Mouse (Mus musculus): ENCODE results near the gene Gab1. TPM values are rescaled to one million over a fixed set of nuclear protein-coding genes. Genes with fewer than 3 reads are reported as not detected.
A peak's percentile ranks its signal among the peaks of the same experiment; 100 is the strongest.

Gab1 gene
- polyA plus RNA-seq, 1 experiment = 13.6 TPM

DNA sequence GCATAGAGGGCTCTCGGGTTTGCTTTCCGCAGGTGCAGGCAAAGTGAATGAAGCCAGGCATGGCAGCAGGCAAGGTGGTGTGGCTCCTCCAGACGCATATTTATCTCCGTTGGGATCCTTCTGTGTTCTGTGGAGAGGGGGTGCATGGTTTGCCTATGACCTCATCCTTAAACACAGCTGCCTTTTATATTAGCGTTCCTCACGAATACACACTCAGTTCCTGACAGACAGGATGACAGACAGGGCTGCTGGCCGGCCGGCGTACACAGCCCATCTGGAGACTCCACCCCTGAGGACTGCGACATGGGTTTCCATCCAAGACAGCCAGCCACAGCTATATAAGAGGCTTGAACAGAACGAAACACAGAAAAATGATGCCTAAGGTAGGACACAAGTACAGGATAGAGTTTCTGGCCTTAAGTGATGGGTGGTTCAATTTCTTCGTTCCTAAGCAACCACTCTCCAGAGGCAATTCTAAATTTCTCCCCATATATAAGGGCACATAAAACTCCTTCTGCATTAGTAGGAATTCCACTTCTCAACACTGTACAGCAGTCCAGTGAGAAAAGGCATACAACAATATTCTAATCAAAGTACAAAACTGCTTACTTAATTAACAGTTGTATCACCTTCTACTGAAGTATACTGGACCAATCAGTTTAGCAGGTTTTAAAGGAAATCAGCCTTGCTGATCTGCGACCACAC lies 66.1 kb downstream of the Gab1 start:
- H3K36me3 ChIP-seq (ENCODE audit: control insufficient read depth, insufficient read depth, low read length) = no peaks in the 10 kb centered on the region
- H3K4me3 ChIP-seq (ENCODE audit: low read depth, low read length) = no peak overlapping the region; the same call in 1 of the 2 replicates
- peak overlapping the region; percentile 23; the same call in 1 of the 2 replicates for H3K27ac ChIP-seq (ENCODE audit: insufficient read depth, low read depth, low read length)
- TF ChIP-seq POLR2A (IDR thresholded peaks at IDR 0.05; ENCODE audit: low read depth, low read length) (no peak), CTCF (IDR thresholded peaks at IDR 0.05; ENCODE audit: extremely low read depth, insufficient read length, insufficient replicate concordance, low read depth, low read length) (no peak)
- H3K27me3 ChIP-seq (ENCODE audit: control insufficient read depth, insufficient read depth, low read length) = no peaks in the 10 kb centered on the region
- H3K4me1 ChIP-seq (ENCODE audit: control insufficient read depth, insufficient read depth, insufficient read length, low read length) = peaks cover 30% of the 10 kb centered on the region
- WGBS = 48% methylated on average over 13 of the region's 13 CpGs

DNA sequence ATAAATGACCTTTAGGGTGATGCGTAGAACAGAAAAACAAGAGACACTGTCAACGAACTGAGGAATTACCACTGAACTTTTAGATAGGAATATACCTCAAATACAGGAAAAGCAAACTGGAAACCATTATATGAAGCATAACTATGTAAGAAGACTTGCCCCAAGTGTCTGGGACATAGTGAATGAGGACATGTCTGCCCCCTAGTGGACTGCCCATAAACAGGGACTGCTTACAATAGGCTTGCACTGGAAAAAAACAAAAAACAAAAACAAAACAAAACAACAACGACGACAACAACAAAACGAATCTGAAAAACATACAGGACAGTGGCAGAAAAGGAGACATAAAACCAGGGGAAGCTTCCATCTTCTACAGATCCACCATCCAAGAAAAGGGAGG lies 66.9 kb downstream of the Gab1 start:
- WGBS = 67% methylated on average over 5 of the region's 5 CpGs
- no peak overlapping the region for H3K4me3 ChIP-seq (ENCODE audit: low read depth, low read length)

DNA sequence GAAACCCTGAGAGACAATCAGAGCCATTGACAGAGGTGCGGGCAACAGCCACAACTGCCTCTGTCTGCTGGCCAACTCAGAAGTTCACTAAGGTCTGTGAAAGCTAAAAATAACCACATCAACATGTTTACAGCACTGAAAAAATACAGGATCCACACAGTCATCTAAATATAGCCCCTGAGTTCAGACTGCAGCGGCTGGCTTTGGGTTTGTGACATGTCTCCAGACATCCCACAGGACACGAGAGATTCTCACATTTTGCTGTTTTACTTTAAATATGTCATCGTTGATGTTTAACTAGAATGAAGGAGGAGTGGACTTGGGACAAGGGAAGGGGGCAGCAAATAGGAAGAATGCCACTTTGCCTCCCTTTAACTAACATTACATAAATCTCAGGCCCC lies 68.7 kb downstream of the Gab1 start:
- Histone ChIP-seq H3K36me3 (ENCODE audit: control insufficient read depth, insufficient read depth, low read length) (no peaks in the 10 kb centered on the region), H3K4me3 (ENCODE audit: low read depth, low read length) (no peak overlapping the region), H3K27ac (ENCODE audit: insufficient read depth, low read depth, low read length) (peak overlapping the region; percentile 54), H3K4me1 (ENCODE audit: control insufficient read depth, insufficient read depth, insufficient read length, low read length) (peaks cover 19% of the 10 kb centered on the region; the same call in 1 of the 2 replicates), H3K27me3 (ENCODE audit: control insufficient read depth, insufficient read depth, low read length) (no peaks in the 10 kb centered on the region)
- 50% methylated on average over 4 of the region's 4 CpGs for whole genome bisulfite sequencing
- TF ChIP-seq CTCF (IDR thresholded peaks at IDR 0.05; ENCODE audit: extremely low read depth, insufficient read length, insufficient replicate concordance, low read depth, low read length) = no peak
- TF ChIP-seq POLR2A (IDR thresholded peaks at IDR 0.05; ENCODE audit: low read depth, low read length) = no peak

More for the DNA sequence above, 66.9 kb downstream of the Gab1 start:
- H3K27me3 ChIP-seq (ENCODE audit: control insufficient read depth, insufficient read depth, low read length) = no peaks in the 10 kb centered on the region
- no peaks in the 10 kb centered on the region for H3K36me3 ChIP-seq (ENCODE audit: control insufficient read depth, insufficient read depth, low read length)
- H3K4me1 ChIP-seq (ENCODE audit: control insufficient read depth, insufficient read depth, insufficient read length, low read length) = peaks cover 26% of the 10 kb centered on the region
- H3K27ac ChIP-seq (ENCODE audit: insufficient read depth, low read depth, low read length) = 0 out of 2 replicates have a peak overlapping the region, but pooled peaks have one; percentile 46
- TF ChIP-seq CTCF (IDR thresholded peaks at IDR 0.05; ENCODE audit: extremely low read depth, insufficient read length, insufficient replicate concordance, low read depth, low read length) = no peak
- no peak for TF ChIP-seq POLR2A (IDR thresholded peaks at IDR 0.05; ENCODE audit: low read depth, low read length)

DNA sequence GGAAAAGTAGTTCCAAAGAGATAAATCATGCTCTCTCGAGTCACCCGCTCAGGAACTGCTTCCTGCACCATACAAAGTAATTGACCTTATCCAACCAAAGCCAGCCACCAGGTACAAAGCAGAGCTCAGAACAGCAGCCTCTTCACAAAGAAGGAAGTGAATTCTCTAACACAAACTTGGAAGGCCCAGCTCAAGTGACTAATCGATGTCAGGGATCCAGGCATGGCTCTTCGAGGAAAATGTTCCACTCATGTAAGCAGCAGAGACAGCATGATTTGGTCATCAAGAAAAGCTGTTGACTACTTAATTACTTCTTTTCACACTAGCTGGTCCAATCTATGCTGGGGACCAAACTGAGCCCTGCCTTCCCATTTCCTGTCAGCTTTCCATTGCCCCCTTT lies 69.4 kb downstream of the Gab1 start:
- TF ChIP-seq POLR2A (IDR thresholded peaks at IDR 0.05; ENCODE audit: low read depth, low read length) (no peak), CTCF (IDR thresholded peaks at IDR 0.05; ENCODE audit: extremely low read depth, insufficient read length, insufficient replicate concordance, low read depth, low read length) (no peak)
- peak overlapping the region; percentile 54 for H3K27ac ChIP-seq (ENCODE audit: insufficient read depth, low read depth, low read length)
- WGBS = 20% methylated on average over 4 of the region's 4 CpGs
- peaks cover 21% of the 10 kb centered on the region; the same call in 1 of the 2 replicates for H3K4me1 ChIP-seq (ENCODE audit: control insufficient read depth, insufficient read depth, insufficient read length, low read length)
- H3K4me3 ChIP-seq (ENCODE audit: low read depth, low read length) = no peak overlapping the region
- H3K36me3 ChIP-seq (ENCODE audit: control insufficient read depth, insufficient read depth, low read length) = no peaks in the 10 kb centered on the region
- no peaks in the 10 kb centered on the region for H3K27me3 ChIP-seq (ENCODE audit: control insufficient read depth, insufficient read depth, low read length)

DNA sequence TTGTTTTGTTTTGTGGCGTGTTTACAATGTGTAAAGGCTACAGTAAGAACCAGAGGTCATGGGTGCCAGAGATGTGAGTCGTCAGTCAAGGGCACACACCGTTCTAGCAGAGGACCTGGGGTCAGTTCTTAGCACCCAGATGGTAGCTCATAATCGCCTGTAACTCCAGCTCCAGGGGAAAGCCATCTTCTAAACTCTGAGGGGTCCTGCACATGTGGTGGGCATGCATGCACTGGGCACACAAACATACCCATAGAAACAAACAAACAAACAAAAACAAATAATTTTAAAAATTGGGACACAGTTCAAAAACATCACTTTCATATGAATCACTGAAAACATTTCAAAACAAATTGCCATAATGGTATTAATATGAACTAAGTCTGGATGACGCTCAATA lies 69.9 kb downstream of the Gab1 start:
- H3K4me3 ChIP-seq (ENCODE audit: low read depth, low read length) = no peak overlapping the region
- 86% methylated on average over 5 of the region's 5 CpGs for WGBS
- no peaks in the 10 kb centered on the region for H3K36me3 ChIP-seq (ENCODE audit: control insufficient read depth, insufficient read depth, low read length)
- TF ChIP-seq POLR2A (IDR thresholded peaks at IDR 0.05; ENCODE audit: low read depth, low read length) (no peak), CTCF (IDR thresholded peaks at IDR 0.05; ENCODE audit: extremely low read depth, insufficient read length, insufficient replicate concordance, low read depth, low read length) (no peak)
- peaks cover 22% of the 10 kb centered on the region; the same call in 1 of the 2 replicates for H3K4me1 ChIP-seq (ENCODE audit: control insufficient read depth, insufficient read depth, insufficient read length, low read length)
- H3K27ac ChIP-seq (ENCODE audit: insufficient read depth, low read depth, low read length) = no peak overlapping the region
- H3K27me3 ChIP-seq (ENCODE audit: control insufficient read depth, insufficient read depth, low read length) = no peaks in the 10 kb centered on the region

DNA sequence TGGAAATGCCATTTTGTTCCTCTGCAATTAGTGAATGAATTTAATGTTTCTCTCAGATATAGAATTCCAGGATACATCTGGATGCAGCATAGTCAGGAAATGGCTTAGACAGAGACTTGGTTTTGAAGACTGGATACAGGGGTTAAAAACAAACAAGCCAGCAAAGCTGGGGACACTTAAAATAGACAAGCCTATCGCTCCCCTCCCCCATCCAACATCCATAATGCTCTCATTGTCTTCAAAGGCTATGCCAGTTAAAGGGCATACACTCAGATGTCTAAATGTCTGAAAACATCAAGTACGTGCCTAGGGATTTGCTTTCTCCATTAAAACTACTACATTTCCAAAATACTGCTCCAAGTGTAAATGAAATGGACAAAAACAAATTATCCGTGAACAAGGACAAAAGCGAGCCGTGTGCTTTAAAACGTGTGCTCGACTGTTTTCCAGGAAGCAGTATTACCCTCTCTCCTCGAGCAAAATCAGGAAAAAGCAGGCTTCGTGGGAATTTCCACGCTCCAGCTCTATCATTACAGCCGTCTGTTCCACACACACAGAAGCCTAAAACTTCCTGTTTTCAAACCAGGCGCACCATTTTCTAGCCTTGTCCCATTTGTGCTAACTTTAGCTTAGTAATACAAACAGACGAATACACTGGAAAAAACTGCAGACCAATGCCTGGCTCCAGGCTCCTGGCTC lies 72.4 kb downstream of the Gab1 start:
- H3K27me3 ChIP-seq (ENCODE audit: control insufficient read depth, insufficient read depth, low read length) = no peaks in the 10 kb centered on the region
- peak overlapping the region; percentile 6; the same call in 1 of the 2 replicates for H3K27ac ChIP-seq (ENCODE audit: insufficient read depth, low read depth, low read length)
- TF ChIP-seq CTCF (IDR thresholded peaks at IDR 0.05; ENCODE audit: extremely low read depth, insufficient read length, insufficient replicate concordance, low read depth, low read length) = no peak
- no peak for TF ChIP-seq POLR2A (IDR thresholded peaks at IDR 0.05; ENCODE audit: low read depth, low read length)
- peaks cover 15% of the 10 kb centered on the region; the same call in 1 of the 2 replicates for H3K4me1 ChIP-seq (ENCODE audit: control insufficient read depth, insufficient read depth, insufficient read length, low read length)
- WGBS = 67% methylated on average over 13 of the region's 13 CpGs
- H3K36me3 ChIP-seq (ENCODE audit: control insufficient read depth, insufficient read depth, low read length) = no peaks in the 10 kb centered on the region
- H3K4me3 ChIP-seq (ENCODE audit: low read depth, low read length) = no peak overlapping the region

DNA sequence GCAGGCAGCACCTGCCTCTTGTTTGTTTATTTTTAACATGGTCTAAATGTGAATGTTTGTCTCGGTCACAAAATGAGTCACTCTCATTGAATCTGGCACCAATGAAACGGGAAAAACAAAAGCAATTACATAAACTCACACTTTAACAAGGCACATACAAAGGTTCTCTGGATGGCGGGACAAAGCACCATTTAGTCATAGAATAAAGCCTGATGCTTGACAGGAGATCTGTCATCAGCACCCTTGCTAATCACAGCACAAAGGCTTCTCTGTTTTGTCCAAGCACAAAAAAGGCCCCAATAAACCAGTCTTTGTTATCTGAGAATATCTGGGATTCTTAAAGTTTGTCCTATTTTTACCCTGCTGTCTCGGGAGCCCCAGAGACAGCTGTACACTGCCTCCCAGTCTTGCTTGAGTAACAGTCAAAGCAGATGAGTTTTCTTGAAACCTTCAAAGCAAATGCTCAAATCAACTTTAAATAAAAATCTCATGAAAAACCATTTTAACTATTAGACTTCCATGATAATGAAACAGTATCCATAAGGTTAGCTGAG lies 76.2 kb downstream of the Gab1 start:
- Histone ChIP-seq H3K27me3 (ENCODE audit: control insufficient read depth, insufficient read depth, low read length) (no peaks in the 10 kb centered on the region), H3K27ac (ENCODE audit: insufficient read depth, low read depth, low read length) (peak overlapping the region; percentile 22; the same call in 1 of the 2 replicates), H3K4me1 (ENCODE audit: control insufficient read depth, insufficient read depth, insufficient read length, low read length) (peaks cover 4% of the 10 kb centered on the region; the same call in 1 of the 2 replicates), H3K36me3 (ENCODE audit: control insufficient read depth, insufficient read depth, low read length) (no peaks in the 10 kb centered on the region), H3K4me3 (ENCODE audit: low read depth, low read length) (no peak overlapping the region)
- no peak for TF ChIP-seq CTCF (IDR thresholded peaks at IDR 0.05; ENCODE audit: extremely low read depth, insufficient read length, insufficient replicate concordance, low read depth, low read length)
- no peak for TF ChIP-seq POLR2A (IDR thresholded peaks at IDR 0.05; ENCODE audit: low read depth, low read length)
- WGBS = 50% methylated on average over 4 of the region's 4 CpGs

Data from small intestine, adult 2 months (tissue).